Mouse (Mus musculus) CH12.LX (cell line): ENCODE measurements around the gene Fam198a. TPM values are rescaled to one million over a fixed set of nuclear protein-coding genes. Genes with fewer than 3 reads are reported as not detected.

Experiments
- DNase-seq: peaks from one replicate; pipeline ENCODE4 v3.0.0-alpha.2; 2013; ENCODE audit errors: extremely low read depth
- H3K27ac ChIP-seq: 2 replicates; pipeline ENCODE4 v1.5.1; 2012; ENCODE audit warnings: low read depth, mild to moderate bottlenecking, control low read depth, moderate library complexity; ENCODE audit not compliant: insufficient read depth
- H3K27me3 ChIP-seq: replicated peaks from 2 replicates; pipeline ENCODE3; 2012; ENCODE audit warnings: inconsistent platforms
- H3K36me3 ChIP-seq, 2 experiments: replicated peaks in 1 of 2; 2 replicates each; pipeline versions ENCODE3 to v1.6.1; 2012; ENCODE audit warnings: inconsistent platforms in 1 of 2, low read length in 1 of 2, mild to moderate bottlenecking in 1 of 2, mixed read lengths in 1 of 2, moderate library complexity in 1 of 2; ENCODE audit not compliant: control insufficient read depth in 1 of 2, insufficient read depth in 1 of 2
- H3K4me1 ChIP-seq, 2 experiments: 2 replicates each; pipeline ENCODE4 v1.6.1; 2012; ENCODE audit warnings: inconsistent platforms in 1 of 2, moderate library complexity in 1 of 2; ENCODE audit not compliant: insufficient read depth in 2 of 2, control insufficient read depth in 1 of 2
- H3K4me2 ChIP-seq: 2 replicates; pipeline ENCODE4 v1.6.1; 2012; ENCODE audit warnings: low read depth, mild to moderate bottlenecking, control low read depth; ENCODE audit not compliant: poor library complexity, insufficient read depth, severe bottlenecking
- H3K4me3 ChIP-seq, 3 experiments: fragments of 150-350 bp in 1 of 3; sonication (generic) in 1 of 3; replicated peaks in 1 of 3; 2 replicates each; pipeline versions ENCODE3 to v1.5.1; 2011 to 2012; ENCODE audit warnings: low read depth in 2 of 3, low read length in 2 of 3, mild to moderate bottlenecking in 2 of 3, moderate library complexity in 2 of 3, control low read depth in 1 of 3, improper control_type of control experiment in 1 of 3, inconsistent platforms in 1 of 3, mixed read lengths in 1 of 3; ENCODE audit not compliant: poor library complexity in 1 of 3
- H3K79me2 ChIP-seq: replicated peaks from 2 replicates; pipeline ENCODE4 v1.6.1; 2012; ENCODE audit warnings: mild to moderate bottlenecking, moderate library complexity; ENCODE audit not compliant: control insufficient read depth, poor library complexity, insufficient read depth, severe bottlenecking; ENCODE audit errors: extremely low read depth
- H3K9ac ChIP-seq: 2 replicates; pipeline ENCODE4 v1.6.1; 2012; ENCODE audit warnings: low read depth, mild to moderate bottlenecking, control low read depth, moderate library complexity; ENCODE audit not compliant: insufficient read depth
- H3K9me3 ChIP-seq: replicated peaks from 2 replicates; pipeline ENCODE3; 2012; ENCODE audit warnings: low read length, inconsistent platforms, mixed read lengths
- CHD2 ChIP-seq: IDR thresholded peaks from 2 replicates; pipeline ENCODE4 v1.6.1; 2011; ENCODE audit warnings: low read length, improper control_type of control experiment
- CTCF ChIP-seq, 2 experiments: IDR thresholded peaks in 1 of 2; conservative IDR thresholded peaks in 1 of 2; 2 replicates each; pipeline ENCODE4 v1.5.1; 2011 to 2012; ENCODE audit warnings: low read depth in 2 of 2, low read length in 2 of 2, improper control_type of control experiment in 1 of 2, inconsistent platforms in 1 of 2, mild to moderate bottlenecking in 1 of 2, moderate library complexity in 1 of 2
- EP300 ChIP-seq: IDR thresholded peaks from 2 replicates; pipeline ENCODE4 v1.6.1; 2011; ENCODE audit warnings: low read length, improper control_type of control experiment
- KAT2A ChIP-seq: IDR thresholded peaks from 2 replicates; pipeline ENCODE4 v1.6.1; 2012; ENCODE audit warnings: low read length, improper control_type of control experiment, inconsistent platforms; ENCODE audit not compliant: insufficient replicate concordance
- MYC ChIP-seq: IDR thresholded peaks from 2 replicates; pipeline ENCODE4 v1.6.1; 2011; ENCODE audit warnings: low read depth, mild to moderate bottlenecking, improper control_type of control experiment, low read length
- TBP ChIP-seq: conservative IDR thresholded peaks from 2 replicates; pipeline ENCODE4 v1.6.1; 2011; ENCODE audit warnings: low read depth, low read length, improper control_type of control experiment
- USF2 ChIP-seq: conservative IDR thresholded peaks from 2 replicates; pipeline ENCODE4 v1.6.1; 2011; ENCODE audit warnings: low read depth, low read length, improper control_type of control experiment
- ZKSCAN1 ChIP-seq: IDR thresholded peaks from 2 replicates; pipeline ENCODE4 v1.6.1; 2012; ENCODE audit warnings: low read depth, inconsistent platforms, low read length, improper control_type of control experiment, borderline replicate concordance
- ZMIZ1 ChIP-seq: IDR thresholded peaks from 2 replicates; pipeline ENCODE4 v1.6.1; 2012; ENCODE audit warnings: low read depth, mild to moderate bottlenecking, inconsistent platforms, low read length, improper control_type of control experiment
- dilution Hi-C: fragments of 300-500 bp; cut with MboI; formaldehyde crosslinking; loops from 2 replicates; pipeline ENCODE4 v1.14.3; 2020; ENCODE audit warnings: low sequenced_read_pairs; ENCODE audit not compliant: extremely low pct_unique_long_range_greater_than_20kb, extremely low pct_ligation_motif_present
- in situ Hi-C: fragments of 300-500 bp; cut with MboI; formaldehyde crosslinking; loops from 3 replicates; pipeline ENCODE4 v1.14.3; 2019; ENCODE audit warnings: low sequenced_read_pairs, low pct_ligation_motif_present, low pct_unique_long_range_greater_than_20kb, mixed read lengths
- polyA plus RNA-seq: library from polyadenylated mRNA; unstranded; fragments of >175 nt; gene quantifications from 2 replicates; pipeline ENCODE4 v1.2.1, GENCODE M21; 2012; ENCODE audit warnings: low read depth; ENCODE audit not compliant: insufficient read length
- total RNA-seq, 2 experiments: library from RNA; depleted of rRNA; stranded (reverse); fragments of 300-350 nt in 1 of 2; fragments of >200 nt in 1 of 2; gene quantifications; 2 replicates each; pipeline ENCODE4 v1.2.3; 2012 to 2014

The Fam198a gene
- total and polyA plus RNA-seq, 3 experiments: 0.40 to 0.93 (median 0.59) TPM

DNA sequence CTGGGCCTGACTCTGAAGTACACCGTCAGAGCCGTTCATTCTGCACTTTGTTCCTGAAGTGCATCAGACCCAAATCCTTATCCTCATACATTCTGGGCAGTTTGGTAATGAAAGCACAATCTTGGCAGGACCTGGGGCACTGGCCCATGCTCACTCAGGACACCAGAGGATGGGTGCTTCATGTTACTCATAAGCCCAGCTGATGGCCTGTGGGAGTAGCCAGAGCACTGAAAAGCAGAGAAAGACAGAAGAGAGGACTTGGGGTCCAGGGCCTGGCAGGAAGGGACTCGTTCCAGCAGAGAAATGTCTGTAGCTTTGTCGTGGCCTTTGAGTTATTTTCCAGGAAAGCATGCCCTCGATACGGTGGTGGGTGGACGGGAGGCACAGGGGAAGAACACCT is 79.0 kb downstream of the Fam198a start:
- H3K9ac ChIP-seq: no peak overlapping the region

More for the DNA sequence above, 79.0 kb downstream of the Fam198a start:
- Histone ChIP-seq H3K79me2 (no peaks in the 10 kb centered on the region), H3K27me3 (no peaks in the 10 kb centered on the region), H3K4me1 (peaks cover 31 to 35% of the 10 kb centered on the region in 2 experiments), H3K9me3 (no peaks in the 10 kb centered on the region), H3K4me2 (no peak overlapping the region), H3K27ac (no peak overlapping the region), H3K36me3 (no peaks in the 10 kb centered on the region), H3K4me3 (no peak overlapping the region)
- TF ChIP-seq EP300: no peak
- TF ChIP-seq CTCF (conservative IDR thresholded peaks at IDR 0.05 in 1 of 2, IDR thresholded peaks at IDR 0.05 in 1 of 2; ENCODE audit: low read depth in 2 of 2, low read length in 2 of 2): no peak
- TF ChIP-seq KAT2A: no peak
- no peak for TF ChIP-seq TBP
- no peak for TF ChIP-seq USF2
- no peak for TF ChIP-seq ZMIZ1
- TF ChIP-seq MYC: no peak
- no peak for TF ChIP-seq CHD2
- TF ChIP-seq ZKSCAN1: no peak
- no peak for DNase-seq
- dilution Hi-C loops (no loop called here), in situ Hi-C loops (loop anchor here (10.0 kb wide), 1 partner anchor 65 kb away; no protein-coding TSS in a partner anchor)

Other genes starting within 250 kb of the Fam198a start
- 3.2 and 4.0 TPM in 2 replicates for gene Sec22c, start 245.5 kb upstream of the Fam198a start, total RNA-seq (2012; rRNA removed)
- gene Sec22c, start 245.5 kb upstream of the Fam198a start, total RNA-seq (2014; rRNA removed): 2.4 and 2.5 TPM in 2 replicates
- gene Sec22c, start 245.5 kb upstream of the Fam198a start, polyA plus RNA-seq: 4.6 and 5.7 TPM in 2 replicates
- gene Ss18l2, start 240.7 kb upstream of the Fam198a start, total RNA-seq (2012; rRNA removed): 40.2 and 57.6 TPM in 2 replicates
- 77.0 and 82.2 TPM in 2 replicates for gene Ss18l2, start 240.7 kb upstream of the Fam198a start, total RNA-seq (2014; rRNA removed)
- 41.5 and 52.9 TPM in 2 replicates for gene Ss18l2, start 240.7 kb upstream of the Fam198a start, polyA plus RNA-seq
- gene Nktr, start 231.8 kb upstream of the Fam198a start, total RNA-seq (2012; rRNA removed): 31.0 and 39.3 TPM in 2 replicates
- 29.1 and 32.2 TPM in 2 replicates for gene Nktr, start 231.8 kb upstream of the Fam198a start, total RNA-seq (2014; rRNA removed)
- 65.0 and 65.4 TPM in 2 replicates for gene Nktr, start 231.8 kb upstream of the Fam198a start, polyA plus RNA-seq
- 0.13 and 0.84 TPM in 2 replicates for gene Zfp651, start 191.7 kb upstream of the Fam198a start, total RNA-seq (2012; rRNA removed)
- 0.07 and 0.30 TPM in 2 replicates for gene Zfp651, start 191.7 kb upstream of the Fam198a start, total RNA-seq (2014; rRNA removed)
- gene Zfp651, start 191.7 kb upstream of the Fam198a start, polyA plus RNA-seq: 0.20 and 0.34 TPM in 2 replicates
- not detected in 2 replicates for gene Klhl40, start 173.4 kb upstream of the Fam198a start, total RNA-seq (2012; rRNA removed)
- not detected in 2 replicates for gene Klhl40, start 173.4 kb upstream of the Fam198a start, total RNA-seq (2014; rRNA removed)
- not detected in 2 replicates for gene Klhl40, start 173.4 kb upstream of the Fam198a start, polyA plus RNA-seq
- not detected in 2 replicates for gene Hhatl, start 158.5 kb upstream of the Fam198a start, total RNA-seq (2012; rRNA removed)
- not detected in 2 replicates for gene Hhatl, start 158.5 kb upstream of the Fam198a start, total RNA-seq (2014; rRNA removed)
- gene Hhatl, start 158.5 kb upstream of the Fam198a start, polyA plus RNA-seq: not detected in 2 replicates
- gene Ccdc13, start 111.5 kb upstream of the Fam198a start, total RNA-seq (2012; rRNA removed): 0.25 and 0.34 TPM in 2 replicates
- not detected in 2 replicates for gene Ccdc13, start 111.5 kb upstream of the Fam198a start, total RNA-seq (2014; rRNA removed)
- 0.11 TPM in 1 of 2 replicates, not detected in the other for gene Ccdc13, start 111.5 kb upstream of the Fam198a start, polyA plus RNA-seq
- gene Higd1a, start 92.6 kb upstream of the Fam198a start, total RNA-seq (2012; rRNA removed): 118 and 132 TPM in 2 replicates
- 90.6 and 93.2 TPM in 2 replicates for gene Higd1a, start 92.6 kb upstream of the Fam198a start, total RNA-seq (2014; rRNA removed)
- 75.4 and 79.3 TPM in 2 replicates for gene Higd1a, start 92.6 kb upstream of the Fam198a start, polyA plus RNA-seq
- 2.9 and 4.5 TPM in 2 replicates for gene Ackr2, start 52.6 kb upstream of the Fam198a start, total RNA-seq (2012; rRNA removed)
- gene Ackr2, start 52.6 kb upstream of the Fam198a start, total RNA-seq (2014; rRNA removed): 9.8 TPM in 2 replicates
- gene Ackr2, start 52.6 kb upstream of the Fam198a start, polyA plus RNA-seq: 13.0 and 13.9 TPM in 2 replicates
- not detected in 2 replicates for gene Cyp8b1, start 34.7 kb upstream of the Fam198a start, total RNA-seq (2012; rRNA removed)
- not detected in 2 replicates for gene Cyp8b1, start 34.7 kb upstream of the Fam198a start, total RNA-seq (2014; rRNA removed)
- gene Cyp8b1, start 34.7 kb upstream of the Fam198a start, polyA plus RNA-seq: 0.27 TPM in 1 of 2 replicates, not detected in the other
- not detected in 2 replicates for gene Pomgnt2, start 46.1 kb downstream of the Fam198a start, total RNA-seq (2012; rRNA removed)
- not detected in 2 replicates for gene Pomgnt2, start 46.1 kb downstream of the Fam198a start, total RNA-seq (2014; rRNA removed)
- not detected in 2 replicates for gene Pomgnt2, start 46.1 kb downstream of the Fam198a start, polyA plus RNA-seq
- 10.5 and 13.1 TPM in 2 replicates for gene Snrk, start 166.3 kb downstream of the Fam198a start, total RNA-seq (2012; rRNA removed)
- 6.0 and 6.1 TPM in 2 replicates for gene Snrk, start 166.3 kb downstream of the Fam198a start, total RNA-seq (2014; rRNA removed)
- 6.7 and 7.0 TPM in 2 replicates for gene Snrk, start 166.3 kb downstream of the Fam198a start, polyA plus RNA-seq